Mouse (Mus musculus) hindbrain, postnatal 0 days (tissue): Measurements from ENCODE around the gene Cyb5r2. TPM values are rescaled to one million over a fixed set of nuclear protein-coding genes. Genes with fewer than 3 reads are reported as not detected.

Experiments used
- ATAC-seq: fragments of 200-750 bp; cut with Nextera tagmentation; 2 replicates; pipeline ENCODE4 v1.8.0; 2017; ENCODE audit warnings: mild to moderate bottlenecking, moderate TSS enrichment, moderate library complexity
- DNase-seq: peaks from one replicate; pipeline ENCODE4 v3.0.0-alpha.2; 2015; ENCODE audit warnings: low spot score
- H3K27ac ChIP-seq: fragments of 300-500 bp; sonication (generic); 2 replicates; pipeline ENCODE4 v1.5.1; 2014; ENCODE audit warnings: mild to moderate bottlenecking
- H3K27me3 ChIP-seq: fragments of 300-500 bp; sonication (generic); 2 replicates; pipeline ENCODE4 v1.6.1; 2014; ENCODE audit warnings: low read length, mixed read lengths; ENCODE audit not compliant: insufficient read depth
- H3K36me3 ChIP-seq: fragments of 300-500 bp; sonication (generic); 2 replicates; pipeline ENCODE4 v1.6.1; 2014; ENCODE audit warnings: low read length, mixed read lengths; ENCODE audit not compliant: insufficient read depth
- H3K4me1 ChIP-seq: fragments of 300-500 bp; sonication (generic); 2 replicates; pipeline ENCODE4 v1.6.1; 2014; ENCODE audit warnings: antibody characterized with exemption, low read length, mixed read lengths; ENCODE audit not compliant: insufficient read depth
- H3K4me2 ChIP-seq: fragments of 300-500 bp; sonication (generic); 2 replicates; pipeline ENCODE4 v1.6.1; 2014; ENCODE audit warnings: low read depth, mild to moderate bottlenecking, low read length, moderate library complexity, mixed read lengths
- H3K4me3 ChIP-seq: fragments of 300-500 bp; sonication (generic); 2 replicates; pipeline ENCODE4 v1.5.1; 2014; ENCODE audit warnings: low read length
- H3K9ac ChIP-seq: fragments of 300-500 bp; sonication (generic); replicated peaks from 2 replicates; pipeline ENCODE4 v1.6.1; 2014; ENCODE audit warnings: mild to moderate bottlenecking, low read length, moderate library complexity, mixed read lengths
- H3K9me3 ChIP-seq: fragments of 300-500 bp; sonication (generic); 2 replicates; pipeline ENCODE4 v1.6.1; 2016; ENCODE audit warnings: low read length, mixed read lengths
- CTCF ChIP-seq: IDR thresholded peaks from 2 replicates; pipeline ENCODE4 v1.5.1; 2016; ENCODE audit warnings: antibody characterized with exemption, control low read depth, low read depth
- WGBS: fragments of 180-500 bp; shearing (Covaris S2); extraction: QIAGEN DNeasy Blood & Tissue Kit; methylation state at CpG from one replicate; pipeline ENCODE4 v1.1.7; 2014; 5-methylcytosine and 5-hydroxymethylcytosine counted together
- polyA plus RNA-seq: library from polyadenylated mRNA; unstranded; fragments of >200 nt; fragmentation: Nextera tagmentation; extraction: Ambion mirVana; gene quantifications from 2 replicates; pipeline ENCODE4 v1.2.1, GENCODE M21; 2015
- total RNA-seq: library from RNA; depleted of rRNA; stranded (reverse); fragments of >200 nt; gene quantifications from 2 replicates; pipeline ENCODE4 v1.2.3, GENCODE M21; 2014; rRNA removed

Cyb5r2 gene
- total RNA-seq (0.21 TPM in 1 of 2 replicates, not detected in the other), polyA plus RNA-seq (0.20 and 0.66 TPM in 2 replicates)

- Histone ChIP-seq H3K36me3 (no peaks in the 10 kb centered on the region), H3K4me3 (peak within 1 kb of the TSS; percentile 30), H3K27me3 (no peaks in the 10 kb centered on the region), H3K9me3 (no peaks in the 10 kb centered on the region), H3K4me1 (peaks cover 2% of the 10 kb centered on the region; the same call in 1 of the 2 replicates), H3K27ac (no peak within 1 kb of the TSS), H3K9ac (0 out of 2 replicates have a peak within 1 kb of the TSS, but pooled peaks have one; percentile 21), H3K4me2 (peak within 1 kb of the TSS; percentile 63)
- TF ChIP-seq CTCF: peak; percentile 40
- peak; percentile 88 for ATAC-seq
- 17% methylated on average over 23 of the region's 23 CpGs for WGBS
- peak; percentile 63 for DNase-seq
Observed at GRCm38 (mm10) chr7:107757308-107758151, at the start of gene Cyb5r2. TSS of gene Cyb5r2 (minus strand) at chr7:107758032.

GRCm38 (mm10) chr7:107802138-107802537 is 44.3 kb upstream of the Cyb5r2 start:
- 78% methylated on average over 3 of the region's 3 CpGs for WGBS

GRCm38 (mm10) chr7:107801108-107801507 is 43.3 kb upstream of the Cyb5r2 start, which contains the start of gene Ovch2:
TSS of gene Ovch2 (minus strand) at chr7:107801208.
- Histone ChIP-seq H3K36me3 (no peaks in the 10 kb centered on the region), H3K27me3 (no peaks in the 10 kb centered on the region), H3K9me3 (no peaks in the 10 kb centered on the region), H3K27ac (no peak within 1 kb of the TSS), H3K4me3 (no peak within 1 kb of the TSS), H3K9ac (no peak within 1 kb of the TSS), H3K4me1 (no peaks in the 10 kb centered on the region), H3K4me2 (no peak within 1 kb of the TSS)
- DNase-seq: no peak
- no peak for TF ChIP-seq CTCF
- no peak for ATAC-seq
- WGBS: 85% methylated on average over 2 of the region's 2 CpGs

More at GRCm38 (mm10) chr7:107802138-107802537, 44.3 kb upstream of the Cyb5r2 start:
- 0 out of 2 replicates have a peak, but pooled peaks cover 2% of the 10 kb centered on the region for H3K9me3 ChIP-seq
- no peak overlapping the region for H3K9ac ChIP-seq
- H3K27ac ChIP-seq: no peak overlapping the region
- H3K4me2 ChIP-seq: no peak overlapping the region
- H3K4me3 ChIP-seq: no peak overlapping the region
- no peak for ATAC-seq
- H3K4me1 ChIP-seq: no peaks in the 10 kb centered on the region
- H3K36me3 ChIP-seq: no peaks in the 10 kb centered on the region
- no peaks in the 10 kb centered on the region for H3K27me3 ChIP-seq
- no peak for TF ChIP-seq CTCF
- no peak for DNase-seq

- ATAC-seq: no peak
- Histone ChIP-seq H3K4me2 (no peak overlapping the region), H3K4me1 (no peaks in the 10 kb centered on the region), H3K9ac (no peak overlapping the region), H3K4me3 (no peak overlapping the region), H3K9me3 (no peaks in the 10 kb centered on the region), H3K27ac (no peak overlapping the region), H3K27me3 (no peaks in the 10 kb centered on the region), H3K36me3 (no peaks in the 10 kb centered on the region)
- TF ChIP-seq CTCF: no peak
- 78% methylated on average over 2 of the region's 2 CpGs for WGBS
- no peak for DNase-seq
Observed at GRCm38 (mm10) chr7:107796500-107796899, 38.7 kb upstream of the Cyb5r2 start.

- Histone ChIP-seq H3K4me3 (no peak overlapping the region), H3K4me2 (no peak overlapping the region), H3K4me1 (no peaks in the 10 kb centered on the region), H3K9ac (no peak overlapping the region), H3K27ac (no peak overlapping the region), H3K36me3 (no peaks in the 10 kb centered on the region), H3K9me3 (no peaks in the 10 kb centered on the region), H3K27me3 (no peaks in the 10 kb centered on the region)
- DNase-seq (peak; percentile 74), ATAC-seq (peak; percentile 51; the same call in 1 of the 2 replicates)
- 65% methylated on average over 3 of the region's 3 CpGs for WGBS
- TF ChIP-seq CTCF: peak; percentile 77
Observed at GRCm38 (mm10) chr7:107787977-107788620, 30.3 kb upstream of the Cyb5r2 start.

GRCm38 (mm10) chr7:107779611-107780010 is 21.8 kb upstream of the Cyb5r2 start:
- H3K9ac ChIP-seq: no peak overlapping the region
- H3K4me3 ChIP-seq: no peak overlapping the region
- H3K27me3 ChIP-seq: no peaks in the 10 kb centered on the region
- no peaks in the 10 kb centered on the region for H3K9me3 ChIP-seq
- 47% methylated on average over 4 of the region's 4 CpGs for WGBS
- no peak overlapping the region for H3K4me2 ChIP-seq
- no peaks in the 10 kb centered on the region for H3K36me3 ChIP-seq
- ATAC-seq (no peak), DNase-seq (peak; percentile 67)
- H3K27ac ChIP-seq: no peak overlapping the region
- H3K4me1 ChIP-seq: no peaks in the 10 kb centered on the region
- TF ChIP-seq CTCF: peak; percentile 86
